Mouse (Mus musculus): ENCODE data around the gene Atpaf2.
"Not testable (repeated sequence)": the region's sequence is repeated elsewhere in the genome, so short reads cannot be mapped to it uniquely, and the experiment has no call there.

Gene Atpaf2

DNA sequence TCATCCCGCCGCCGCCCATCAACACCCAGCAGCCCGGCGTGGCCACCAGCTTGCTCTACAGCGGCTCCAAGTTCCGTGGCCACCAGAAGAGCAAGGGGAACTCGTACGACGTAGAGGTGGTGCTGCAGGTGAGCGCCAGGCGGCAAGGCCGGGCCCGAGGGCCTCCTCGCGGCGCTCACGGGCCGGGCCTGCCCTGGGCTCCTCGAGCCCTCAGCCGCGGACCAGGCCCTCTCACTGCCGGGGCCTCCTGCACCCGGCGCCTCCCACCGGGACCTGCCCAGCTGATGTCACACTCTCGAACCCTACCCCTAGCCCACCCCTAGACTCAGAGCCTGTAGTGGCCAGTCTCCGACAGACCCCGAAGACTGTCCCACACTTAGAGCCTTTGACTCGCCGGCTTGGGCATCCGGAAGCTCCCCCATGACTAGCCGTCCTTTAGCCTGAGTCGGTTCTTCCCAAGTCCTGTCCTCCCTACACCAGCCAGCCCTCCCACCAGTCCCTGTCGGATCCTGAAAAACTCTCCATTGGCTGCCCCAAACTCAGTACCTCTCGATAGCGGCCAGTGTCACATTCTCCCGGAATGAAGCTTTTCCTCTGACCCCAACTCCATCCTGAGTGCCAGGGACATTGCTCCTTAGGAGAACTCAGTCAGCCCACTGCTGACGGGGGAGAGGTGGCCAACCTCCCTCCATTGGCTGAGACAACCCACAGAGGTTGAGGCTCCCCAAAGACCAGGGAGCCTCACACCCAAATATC lies at the start of gene Atpaf2:
Gene Atpaf2, minus strand, starts transcription at position 741 of the 756 bp plus-strand sequence.
- peak; percentile 16 for DNase-seq (ENCODE audit: low read depth)

DNA sequence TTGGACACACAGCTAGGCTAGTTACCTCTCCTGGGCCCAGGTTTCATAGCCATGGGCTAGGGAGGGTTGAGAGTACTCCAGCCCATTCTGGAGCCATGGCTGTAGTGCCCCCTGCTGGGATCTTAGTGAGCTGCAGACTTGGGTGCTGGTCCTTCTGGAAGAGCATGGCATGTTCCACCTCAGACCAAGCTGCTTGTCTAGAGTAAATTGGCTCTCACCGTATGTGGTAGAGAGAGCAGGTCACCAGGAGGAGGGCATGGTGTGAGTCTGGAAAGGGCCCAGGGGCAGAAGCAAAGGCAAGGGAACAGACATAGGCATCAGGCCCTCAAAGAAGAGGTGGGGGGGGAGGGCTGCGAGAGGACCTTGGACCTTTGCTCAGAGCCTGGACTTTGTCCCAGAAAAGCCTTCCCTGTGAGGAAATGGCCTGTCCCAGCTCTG lies 47.7 kb upstream of the Atpaf2 start:
- DNase-seq (ENCODE audit: low read depth), result peak; percentile 23

DNA sequence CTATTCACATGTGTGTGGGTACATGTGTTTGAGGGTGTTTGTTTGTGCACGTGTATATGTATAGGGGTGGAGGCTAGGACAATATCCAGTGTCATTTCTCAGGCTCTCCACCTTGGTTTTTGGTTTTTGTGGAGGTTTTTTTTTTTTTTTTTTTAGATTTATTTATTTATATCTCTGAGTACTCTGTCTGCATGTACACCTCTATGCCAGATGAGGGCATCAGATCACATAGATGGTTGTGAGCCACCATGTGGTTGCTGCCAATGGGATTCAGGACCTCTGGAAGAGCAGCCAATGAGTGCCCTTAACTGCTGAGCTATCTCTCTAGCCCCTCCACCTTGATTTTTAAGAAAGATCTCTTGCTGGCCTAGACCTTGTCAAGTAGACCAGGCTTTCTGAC lies 39.7 kb upstream of the Atpaf2 start:
- no peak for DNase-seq (ENCODE audit: low read depth)

DNA sequence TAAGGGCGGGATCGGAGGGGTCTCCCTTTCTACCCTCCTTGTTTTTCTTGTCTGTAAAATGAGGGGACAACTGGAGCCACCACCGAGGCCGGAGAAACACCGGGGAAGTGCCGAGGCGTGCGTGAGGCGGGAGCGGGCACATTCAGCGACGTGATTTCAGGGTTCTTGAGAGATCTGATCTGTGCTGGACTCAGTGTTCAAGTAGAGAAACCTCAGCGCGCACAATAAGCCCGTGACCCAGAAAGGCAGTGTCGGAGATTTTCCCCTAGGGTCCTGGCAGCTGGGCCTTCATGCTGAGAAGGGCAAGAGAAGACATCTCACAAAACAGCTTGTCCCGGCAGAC lies 36.5 kb upstream of the Atpaf2 start:
- DNase-seq (ENCODE audit: low read depth), result no peak

DNA sequence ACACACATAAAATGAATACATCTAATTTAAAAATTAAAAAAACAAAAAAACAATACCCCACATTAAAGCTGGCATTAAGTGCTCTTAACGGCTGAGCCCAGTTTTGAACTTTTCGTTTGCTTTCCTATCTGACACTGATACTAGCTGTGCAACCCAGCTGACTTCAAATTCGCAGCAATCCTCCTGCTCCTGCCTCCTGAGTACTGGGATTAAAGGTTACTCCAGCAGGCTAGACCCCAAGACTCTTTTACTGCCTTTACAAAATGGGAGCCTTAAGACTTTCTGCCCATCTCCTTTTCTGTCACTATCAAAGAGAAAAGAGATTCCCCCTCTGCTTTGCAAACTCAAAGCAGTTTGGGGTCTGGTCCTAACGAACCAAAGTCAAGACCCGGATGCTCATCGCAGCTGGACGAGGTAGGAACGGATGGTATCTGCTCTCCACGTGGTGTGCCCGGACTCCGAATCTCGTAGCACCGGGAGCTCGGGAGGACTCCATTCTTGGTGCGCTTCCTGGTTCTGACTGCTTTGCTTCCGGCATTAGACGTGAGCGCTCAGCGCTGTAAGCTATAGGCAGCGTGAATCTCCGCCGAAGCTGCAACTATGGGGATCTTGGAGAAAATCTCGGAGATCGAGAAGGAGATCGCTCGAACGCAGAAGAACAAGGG lies 36.0 kb upstream of the Atpaf2 start, which contains the start of gene Drg2:
Gene Drg2, plus strand, starts transcription at position 512 of the 665 bp plus-strand sequence.
- DNase-seq (ENCODE audit: low read depth), result peak; percentile 84

DNA sequence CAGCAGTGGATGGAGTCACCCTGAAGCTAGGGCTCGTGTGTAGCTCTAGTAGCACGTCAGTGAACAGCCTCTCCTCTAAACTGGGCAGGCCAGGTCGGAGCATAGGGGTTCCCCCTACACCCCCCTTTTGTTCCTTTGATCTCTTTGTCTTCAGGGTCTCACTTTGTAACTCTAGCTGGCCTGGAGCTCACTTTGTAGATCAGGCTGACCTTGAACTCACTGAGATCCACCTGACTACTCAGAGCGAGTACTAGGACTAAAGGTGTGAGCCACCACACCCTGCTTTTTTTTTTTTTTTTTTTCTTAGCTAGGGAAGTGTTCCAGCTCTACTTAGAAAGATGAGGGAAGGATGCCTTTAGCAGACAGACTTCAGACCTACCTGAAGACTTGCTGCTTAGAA lies 25.8 kb upstream of the Atpaf2 start:
- DNase-seq (ENCODE audit: low read depth), result no peak

DNA sequence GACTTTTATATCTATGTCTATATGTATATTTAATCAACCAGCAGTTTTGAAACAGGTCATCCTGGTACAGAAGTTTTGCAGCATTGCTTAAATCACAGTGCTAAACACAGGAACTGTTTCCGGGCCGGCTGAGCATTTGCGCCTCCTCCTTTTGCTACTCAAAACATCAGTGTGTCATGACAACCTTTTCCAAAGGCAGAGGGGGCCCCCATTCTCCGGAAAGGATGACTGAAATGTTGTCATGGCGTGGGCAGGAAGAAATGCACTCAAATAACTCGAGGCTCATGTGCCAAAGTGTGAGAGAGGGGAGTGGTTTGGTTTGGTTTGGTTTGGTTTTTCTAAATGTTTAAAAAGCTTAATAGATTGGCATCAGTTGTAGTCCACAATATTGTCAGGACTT lies 24.6 kb upstream of the Atpaf2 start:
- no peak for DNase-seq (ENCODE audit: low read depth)

DNA sequence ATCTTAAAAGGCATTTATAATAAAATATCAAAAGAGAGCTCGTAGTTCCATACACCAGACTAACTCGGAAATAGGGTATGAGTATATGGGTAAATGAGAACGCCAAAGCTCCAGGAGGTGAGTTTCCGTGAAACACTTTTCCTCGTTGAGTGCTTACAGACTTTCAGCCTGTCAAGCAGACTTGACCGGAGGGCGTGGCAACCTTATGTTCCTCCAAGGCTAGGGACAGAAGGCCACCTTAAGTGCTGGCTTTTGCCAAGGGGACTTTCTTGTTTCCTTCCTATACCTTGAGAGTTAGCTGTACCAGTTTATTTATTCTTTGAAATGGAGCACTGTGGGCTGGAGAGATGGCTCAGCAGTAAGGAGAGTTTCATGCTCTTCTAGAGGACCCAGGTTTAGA lies 21.9 kb upstream of the Atpaf2 start:
- DNase-seq (ENCODE audit: low read depth), result no peak

DNA sequence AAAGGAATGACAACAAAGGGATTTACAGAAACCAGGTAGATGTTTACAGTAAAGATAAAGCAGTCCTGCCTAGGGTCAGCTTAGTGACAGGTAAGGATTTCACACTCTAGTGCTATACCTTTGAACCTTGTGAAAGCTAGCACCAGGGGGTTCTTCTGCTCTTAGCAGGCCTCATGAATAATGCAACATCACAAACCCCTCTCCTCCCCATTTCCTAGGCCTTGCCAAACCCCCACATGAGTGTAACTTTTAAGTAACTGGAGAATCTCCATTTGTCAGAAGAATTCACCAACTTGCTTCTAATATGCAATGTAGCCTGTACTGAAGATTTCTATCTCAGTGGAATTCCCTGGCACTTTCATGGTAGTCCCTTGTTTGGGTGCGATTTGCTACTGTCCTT lies 21.4 kb upstream of the Atpaf2 start:
- not testable (repeated sequence) for DNase-seq (ENCODE audit: low read depth)

DNA sequence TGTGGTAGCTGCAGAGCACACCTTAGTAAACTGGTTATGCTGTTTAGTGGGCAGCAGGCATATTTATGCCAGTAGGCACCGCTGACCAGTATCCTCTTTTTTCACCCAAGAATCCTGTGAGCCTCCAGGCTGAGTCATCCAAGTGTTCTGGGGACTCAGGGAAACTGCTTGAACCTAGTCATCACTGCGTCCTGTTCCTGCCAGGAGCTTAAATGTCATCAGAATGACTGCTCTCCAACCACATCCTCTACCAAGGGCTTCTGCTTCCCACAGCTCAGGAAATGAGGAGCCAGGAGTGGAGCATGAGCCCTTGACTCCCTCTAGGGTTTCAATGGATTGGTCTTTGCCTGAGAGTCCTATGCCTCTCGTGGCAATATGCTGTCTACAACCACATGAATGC lies 18.4 kb upstream of the Atpaf2 start:
- no peak for DNase-seq (ENCODE audit: low read depth)

DNA sequence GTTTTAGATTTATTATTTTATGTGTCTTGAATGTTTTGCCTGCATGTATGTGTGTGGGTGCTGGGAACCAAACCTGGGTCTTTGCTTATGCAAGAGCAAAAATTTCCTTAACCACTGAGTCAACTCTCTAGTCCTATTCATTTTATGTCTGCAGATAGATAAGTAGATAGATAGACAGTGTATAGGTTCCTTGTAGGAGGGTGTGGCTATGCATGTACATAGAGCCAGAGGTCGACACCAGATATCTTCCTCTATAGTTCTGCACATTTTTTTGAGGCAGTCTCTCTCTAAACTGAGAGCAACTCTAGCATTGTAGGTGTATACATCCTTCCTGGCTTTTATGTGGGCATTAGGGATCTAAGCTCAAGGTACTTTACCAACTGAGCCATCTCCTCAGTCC lies 16.9 kb upstream of the Atpaf2 start:
- DNase-seq (ENCODE audit: low read depth), result no peak

DNA sequence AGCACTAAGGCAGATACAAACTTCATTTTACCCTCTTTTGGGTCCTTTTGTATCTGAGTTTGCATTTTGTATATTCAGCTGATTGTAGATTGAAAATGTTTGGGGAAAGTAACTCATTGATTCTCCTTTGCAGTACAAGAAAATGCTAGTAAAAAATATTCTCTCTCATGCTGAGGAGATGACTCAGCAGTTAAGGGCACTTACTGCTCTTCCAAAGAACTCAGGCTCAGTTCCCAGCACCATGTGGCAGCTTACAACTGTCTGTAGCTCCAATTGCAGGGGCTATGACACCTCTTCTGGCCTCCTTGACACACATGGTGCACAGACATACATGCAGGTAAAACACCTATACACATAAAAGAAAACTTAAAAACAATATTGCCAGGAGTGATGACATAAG lies 15.2 kb upstream of the Atpaf2 start:
- no peak for DNase-seq (ENCODE audit: low read depth)

DNA sequence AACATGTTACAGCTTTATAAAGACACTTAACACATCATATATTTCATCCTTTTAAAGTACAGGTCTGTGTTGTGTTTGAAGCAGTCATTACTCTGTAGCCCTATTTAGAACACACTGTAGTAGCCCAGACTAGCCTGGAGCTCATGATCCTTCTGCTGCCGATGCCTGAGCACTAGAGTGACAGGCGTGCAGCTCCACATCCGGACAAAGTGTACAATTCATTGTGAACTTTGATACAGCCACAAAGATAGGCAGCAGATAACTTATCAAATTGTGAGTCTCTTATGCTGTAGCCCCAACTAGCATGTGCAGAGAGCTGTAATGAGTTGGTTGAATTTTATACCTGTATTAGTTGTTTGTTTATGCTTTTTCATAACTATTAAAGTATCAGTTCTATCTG lies 9.4 kb upstream of the Atpaf2 start:
- DNase-seq (ENCODE audit: low read depth), result no peak

DNA sequence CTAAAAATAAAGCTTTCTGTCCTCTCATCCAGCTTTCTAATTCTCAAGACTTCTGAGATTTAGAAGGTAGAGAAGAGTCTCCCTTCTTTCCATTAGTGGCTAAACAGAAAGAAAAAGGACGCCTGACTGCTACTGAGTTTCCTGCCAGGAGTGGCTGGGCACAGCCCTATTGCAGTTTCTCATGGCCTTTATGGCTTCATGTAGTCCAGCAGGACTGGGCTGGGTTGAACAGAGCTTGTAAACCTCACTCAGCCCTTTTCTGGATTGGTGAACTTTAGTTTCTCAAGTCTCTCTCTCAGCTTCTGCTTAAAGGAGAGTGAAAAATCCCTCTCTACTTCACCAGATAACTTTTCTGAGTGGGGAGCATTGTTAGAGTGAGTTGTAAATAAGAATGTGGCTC lies 8.2 kb upstream of the Atpaf2 start:
- no peak for DNase-seq (ENCODE audit: low read depth)

DNA sequence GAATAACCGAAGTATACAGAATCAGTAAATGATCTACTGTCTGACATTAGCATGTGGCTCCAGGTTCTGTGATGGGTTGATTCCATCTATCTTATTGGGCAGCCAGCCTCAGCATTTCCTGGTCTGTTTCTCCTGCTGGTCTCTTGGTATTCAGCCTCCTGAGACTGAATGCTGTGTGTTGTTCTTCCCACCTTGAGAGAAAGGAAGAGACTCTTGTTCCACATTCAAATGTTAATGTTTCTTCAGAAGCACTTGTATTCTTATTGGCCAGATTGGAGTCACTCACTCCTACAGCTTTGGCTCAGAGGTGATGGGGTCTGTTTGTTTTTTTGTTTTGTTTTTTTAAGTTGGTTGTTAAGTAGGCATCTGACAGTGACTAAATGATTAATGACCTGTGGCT lies 4.7 kb upstream of the Atpaf2 start:
- no peak for DNase-seq (ENCODE audit: low read depth)

DNA sequence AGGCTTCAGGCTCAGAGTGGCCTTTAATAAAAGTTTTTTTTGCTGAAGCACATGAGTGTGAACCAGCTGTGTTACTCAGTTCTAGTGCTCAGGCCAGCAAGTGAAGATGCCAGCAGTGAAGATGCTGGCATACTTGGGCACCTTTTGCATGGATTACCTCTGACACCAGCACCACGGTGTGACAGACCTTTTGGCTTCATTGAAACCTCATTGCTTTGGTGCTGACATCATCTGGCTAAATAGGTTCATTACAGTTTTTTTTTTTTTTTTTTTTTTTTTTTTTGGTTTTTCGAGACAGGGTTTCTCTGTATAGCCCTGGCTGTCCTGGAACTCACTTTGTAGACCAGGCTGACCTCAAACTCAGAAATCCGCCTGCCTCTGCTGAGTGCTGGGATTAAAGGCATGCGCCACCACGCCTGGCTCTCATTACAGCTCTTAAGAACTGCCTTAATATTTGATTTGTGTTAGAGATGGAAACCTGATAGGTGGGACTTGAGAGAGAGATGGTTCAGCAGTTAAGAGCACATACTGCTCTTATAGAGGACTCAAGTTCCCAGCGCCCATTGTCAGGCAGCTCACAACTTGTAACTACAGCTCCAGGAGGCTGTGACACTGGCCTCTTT lies 3.9 kb upstream of the Atpaf2 start:
- peak; percentile 12 for DNase-seq (ENCODE audit: low read depth)

DNA sequence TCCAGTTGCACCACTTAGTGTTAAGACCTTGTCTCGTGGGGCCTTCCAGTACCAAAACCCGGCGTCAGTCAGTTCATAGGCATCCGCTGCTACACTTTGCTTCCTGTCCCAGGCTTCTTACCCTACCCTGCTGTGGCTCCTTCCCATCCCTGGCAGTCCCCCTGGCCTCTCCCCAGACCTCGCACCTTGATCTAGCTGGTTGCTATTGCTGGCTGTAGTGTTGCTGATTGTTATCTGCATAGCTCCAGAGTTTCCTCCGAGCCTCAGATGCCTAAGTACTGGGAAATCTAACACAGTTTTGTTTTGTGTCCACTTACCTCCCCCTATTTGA lies 181 bp upstream of the Atpaf2 start:
- DNase-seq (ENCODE audit: low read depth), result peak; percentile 12

DNA sequence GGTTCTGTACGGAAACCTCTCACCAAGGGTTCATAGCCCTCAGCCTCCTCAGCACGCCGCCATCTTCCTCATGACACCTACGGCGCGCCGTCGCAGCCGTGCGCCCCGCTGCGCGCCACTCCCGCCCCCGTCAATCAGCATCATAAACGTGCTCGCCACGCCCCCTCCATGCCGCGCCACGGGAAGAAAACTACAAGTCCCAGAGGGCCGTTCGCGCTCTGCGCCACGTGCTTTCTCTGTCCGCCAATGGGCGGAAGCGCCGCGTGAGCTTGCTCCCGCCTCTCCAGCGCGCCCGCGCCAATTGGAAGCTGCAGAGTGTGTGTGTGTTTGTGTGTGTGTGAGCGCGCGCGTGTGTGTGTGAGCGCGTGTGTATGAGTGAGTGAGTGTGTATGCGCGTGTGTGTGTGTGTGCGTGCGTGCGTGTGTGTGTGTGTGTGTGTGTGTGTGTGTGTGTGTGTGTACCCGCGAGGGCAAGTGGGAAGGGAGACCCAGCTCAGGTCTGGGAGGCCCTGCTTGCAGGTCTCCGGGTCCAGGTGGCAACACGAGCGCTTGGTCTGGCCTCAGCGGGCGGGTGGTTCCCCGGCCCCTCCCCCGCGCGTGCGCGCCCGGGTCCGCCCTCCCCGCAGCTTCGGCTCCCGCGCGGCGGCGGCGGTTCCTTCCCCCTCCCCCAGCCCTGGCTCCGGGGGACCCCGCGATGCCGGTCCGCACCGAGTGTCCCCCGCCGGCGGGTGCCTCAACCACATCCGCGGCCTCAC lies 1.1 kb downstream of the Atpaf2 start, which contains the start of gene Gid4:
Gene Gid4, plus strand, starts transcription at position 183 of the 754 bp plus-strand sequence.
- peak; percentile 99 for DNase-seq (ENCODE audit: low read depth)

DNA sequence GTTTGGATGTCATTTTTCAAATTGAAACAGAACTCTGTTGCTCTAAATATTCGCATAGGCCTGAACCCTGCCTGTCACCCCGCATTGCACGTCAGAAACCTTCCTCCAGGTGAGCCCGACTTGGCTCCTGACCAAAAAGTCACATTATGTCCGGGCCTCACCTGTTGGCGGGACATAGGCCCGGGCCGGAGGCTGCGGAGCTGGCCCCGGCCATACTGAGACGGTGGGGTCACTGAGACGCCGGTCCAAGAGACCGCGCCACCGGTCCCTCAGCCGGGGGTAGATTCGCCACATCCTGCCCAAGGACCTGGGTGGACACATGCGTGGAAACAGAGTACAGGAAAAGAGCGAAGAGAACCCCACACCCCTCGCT lies 1.7 kb downstream of the Atpaf2 start:
- no peak for DNase-seq (ENCODE audit: low read depth)

DNA sequence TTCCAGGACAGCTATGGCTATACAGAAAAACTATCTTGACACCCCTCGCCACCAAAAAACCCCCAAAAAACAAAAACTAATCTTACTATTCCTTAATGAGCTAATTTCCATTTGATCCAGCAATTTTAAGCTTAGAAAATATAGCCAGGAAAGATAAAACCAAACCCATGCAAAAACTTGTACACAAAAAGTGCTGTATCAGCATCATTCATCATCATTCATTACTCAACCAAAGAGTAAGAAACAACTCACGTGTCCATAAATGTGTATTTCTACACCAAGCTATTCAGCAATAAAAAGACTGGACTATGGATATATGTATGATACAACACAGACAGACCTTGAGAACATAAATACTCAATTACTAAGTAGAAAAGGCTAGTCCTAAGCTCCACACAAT lies 5.3 kb downstream of the Atpaf2 start:
- no peak for DNase-seq (ENCODE audit: low read depth)

DNA sequence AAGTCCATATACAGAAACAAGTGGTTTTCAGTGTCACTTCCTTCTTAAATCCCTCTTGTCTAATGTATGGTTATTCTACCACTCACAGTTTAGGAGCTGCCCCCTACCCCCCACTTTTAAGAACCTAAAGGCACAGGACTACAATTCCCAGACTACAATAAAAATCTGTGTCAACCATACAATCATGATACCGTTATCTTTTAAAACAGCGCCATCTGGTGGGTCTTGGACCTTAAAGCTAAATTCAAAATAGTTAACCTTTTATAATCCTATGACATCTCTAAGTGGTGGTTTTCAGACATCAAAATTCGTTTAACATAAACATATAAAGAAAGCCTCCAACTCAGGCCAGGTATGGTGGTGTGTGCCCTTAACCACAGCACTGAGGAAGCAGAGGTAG lies 6.1 kb downstream of the Atpaf2 start:
- peak; percentile 76 for DNase-seq (ENCODE audit: low read depth)

DNA sequence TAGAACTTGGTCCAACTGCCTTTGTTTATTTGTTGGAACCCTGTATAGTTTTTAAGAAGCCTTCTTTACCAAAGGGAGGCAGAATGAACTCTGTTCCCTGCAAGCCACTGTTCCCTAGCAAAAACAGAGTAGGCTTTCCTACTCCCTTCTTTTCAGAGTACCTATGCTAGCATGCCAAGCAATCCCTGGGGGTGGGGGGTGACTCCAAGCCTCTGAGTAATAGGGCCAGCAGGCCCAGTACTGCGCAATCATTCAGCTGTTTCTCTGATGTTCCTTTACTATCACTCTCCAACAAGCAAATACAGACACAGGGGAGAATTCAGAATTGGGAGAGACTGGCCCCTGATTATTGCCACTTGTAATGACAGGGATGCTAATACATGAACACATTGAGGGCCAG lies 11.7 kb downstream of the Atpaf2 start:
- no peak for DNase-seq (ENCODE audit: low read depth)

DNA sequence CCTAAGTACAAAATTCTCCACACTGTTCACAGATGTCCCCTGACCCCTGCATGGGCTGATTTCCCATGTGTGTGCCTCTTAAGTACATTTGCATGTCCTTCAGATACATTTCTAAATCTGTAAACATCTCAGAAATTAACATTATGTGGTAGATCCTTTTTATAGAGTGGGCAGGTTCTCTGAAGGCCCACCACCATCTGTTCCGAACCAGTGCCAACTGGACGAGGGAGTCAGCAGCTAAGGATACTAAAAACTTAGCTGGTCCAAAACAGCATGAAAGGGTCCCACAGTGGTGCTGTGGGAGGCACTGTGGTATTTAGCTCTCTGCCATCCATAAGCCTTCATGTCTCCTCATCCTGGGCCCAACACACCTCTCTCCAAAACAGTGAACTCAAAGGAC lies 21.1 kb downstream of the Atpaf2 start:
- DNase-seq (ENCODE audit: low read depth), result no peak
